Mouse (Mus musculus): ENCODE results near the gene Morf4l2. TPM values are rescaled to one million over a fixed set of nuclear protein-coding genes. Genes with fewer than 3 reads are reported as not detected.

The Morf4l2 gene
- polyA plus RNA-seq, 1 experiment, result 225 TPM

- no peak for TF ChIP-seq MYOG (IDR thresholded peaks at IDR 0.05; ENCODE audit: control insufficient read depth, extremely low read depth, insufficient read length)
- no peak for TF ChIP-seq FOSL1 (IDR thresholded peaks at IDR 0.05; ENCODE audit: insufficient read depth, low read length, poor library complexity, severe bottlenecking)
- TF ChIP-seq MYOD1 (IDR thresholded peaks at IDR 0.05; ENCODE audit: control insufficient read depth, insufficient read length, low read depth), result no peak
- no peak for TF ChIP-seq MAX (IDR thresholded peaks at IDR 0.05)
- TF ChIP-seq USF1 (IDR thresholded peaks at IDR 0.05; ENCODE audit: low read depth), result no peak
- no peak for TF ChIP-seq CTCF (IDR thresholded peaks at IDR 0.05; ENCODE audit: control insufficient read depth, insufficient read depth, insufficient read length)
- no peak for TF ChIP-seq CEBPB (IDR thresholded peaks at IDR 0.05; ENCODE audit: low read depth)
- no peaks in the 10 kb centered on the region for H3K79me3 ChIP-seq (ENCODE audit: low read depth)
- no peaks in the 10 kb centered on the region for H3K36me3 ChIP-seq (ENCODE audit: control insufficient read depth, insufficient read depth)
- H3K79me2 ChIP-seq (ENCODE audit: control insufficient read depth, insufficient read depth), result no peaks in the 10 kb centered on the region
- H3ac ChIP-seq (ENCODE audit: control insufficient read depth, insufficient read length, low read depth), result no peak overlapping the region
- H3K4me3 ChIP-seq (ENCODE audit: insufficient read depth, poor library complexity, severe bottlenecking), result no peak overlapping the region
- H3K27me3 ChIP-seq (ENCODE audit: control insufficient read depth, insufficient read depth, insufficient read length), result no peaks in the 10 kb centered on the region
Measured at GRCm38 (mm10) chrX:136773035-136773434, 29.5 kb upstream of the Morf4l2 start.

GRCm38 (mm10) chrX:136761103-136762074 lies 17.9 kb upstream of the Morf4l2 start:
- TF ChIP-seq MYOG (IDR thresholded peaks at IDR 0.05; ENCODE audit: control insufficient read depth, extremely low read depth, insufficient read length) (no peak), CTCF (IDR thresholded peaks at IDR 0.05; ENCODE audit: control insufficient read depth, insufficient read depth, insufficient read length) (no peak), MYOD1 (IDR thresholded peaks at IDR 0.05; ENCODE audit: control insufficient read depth, insufficient read length, low read depth) (no peak), FOSL1 (IDR thresholded peaks at IDR 0.05; ENCODE audit: insufficient read depth, low read length, poor library complexity, severe bottlenecking) (no peak), CEBPB (IDR thresholded peaks at IDR 0.05; ENCODE audit: low read depth) (no peak), USF1 (IDR thresholded peaks at IDR 0.05; ENCODE audit: low read depth) (no peak), MAX (IDR thresholded peaks at IDR 0.05) (no peak)
- no peaks in the 10 kb centered on the region for H3K79me2 ChIP-seq (ENCODE audit: control insufficient read depth, insufficient read depth)
- no peaks in the 10 kb centered on the region for H3K79me3 ChIP-seq (ENCODE audit: low read depth)
- no peak overlapping the region for H3K4me3 ChIP-seq (ENCODE audit: insufficient read depth, poor library complexity, severe bottlenecking)
- H3K36me3 ChIP-seq (ENCODE audit: control insufficient read depth, insufficient read depth), result no peaks in the 10 kb centered on the region
- no peaks in the 10 kb centered on the region for H3K27me3 ChIP-seq (ENCODE audit: control insufficient read depth, insufficient read depth, insufficient read length)
- H3ac ChIP-seq (ENCODE audit: control insufficient read depth, insufficient read length, low read depth), result no peak overlapping the region

- no peak for TF ChIP-seq MYOG (IDR thresholded peaks at IDR 0.05; ENCODE audit: control insufficient read depth, extremely low read depth, insufficient read length)
- no peak for TF ChIP-seq MAX (IDR thresholded peaks at IDR 0.05)
- TF ChIP-seq FOSL1 (IDR thresholded peaks at IDR 0.05; ENCODE audit: insufficient read depth, low read length, poor library complexity, severe bottlenecking), result no peak
- no peak for TF ChIP-seq USF1 (IDR thresholded peaks at IDR 0.05; ENCODE audit: low read depth)
- no peak for TF ChIP-seq MYOD1 (IDR thresholded peaks at IDR 0.05; ENCODE audit: control insufficient read depth, insufficient read length, low read depth)
- no peak for TF ChIP-seq CEBPB (IDR thresholded peaks at IDR 0.05; ENCODE audit: low read depth)
- no peak for TF ChIP-seq CTCF (IDR thresholded peaks at IDR 0.05; ENCODE audit: control insufficient read depth, insufficient read depth, insufficient read length)
- no peaks in the 10 kb centered on the region for H3K79me2 ChIP-seq (ENCODE audit: control insufficient read depth, insufficient read depth)
Measured at GRCm38 (mm10) chrX:136755464-136755863, 12.0 kb upstream of the Morf4l2 start.

GRCm38 (mm10) chrX:136749329-136749728 lies 5.8 kb upstream of the Morf4l2 start:
- no peaks in the 10 kb centered on the region for H3K79me3 ChIP-seq (ENCODE audit: low read depth)
- H3K79me2 ChIP-seq (ENCODE audit: control insufficient read depth, insufficient read depth), result no peaks in the 10 kb centered on the region
- no peaks in the 10 kb centered on the region for H3K36me3 ChIP-seq (ENCODE audit: control insufficient read depth, insufficient read depth)

More at GRCm38 (mm10) chrX:136755464-136755863, 12.0 kb upstream of the Morf4l2 start:
- Histone ChIP-seq H3K79me3 (ENCODE audit: low read depth) (no peaks in the 10 kb centered on the region), H3ac (ENCODE audit: control insufficient read depth, insufficient read length, low read depth) (no peak overlapping the region), H3K4me3 (ENCODE audit: insufficient read depth, poor library complexity, severe bottlenecking) (no peak overlapping the region), H3K36me3 (ENCODE audit: control insufficient read depth, insufficient read depth) (no peaks in the 10 kb centered on the region), H3K27me3 (ENCODE audit: control insufficient read depth, insufficient read depth, insufficient read length) (no peaks in the 10 kb centered on the region)

GRCm38 (mm10) chrX:136744663-136745062 lies 1.2 kb upstream of the Morf4l2 start:
- no peak for TF ChIP-seq MYOD1 (IDR thresholded peaks at IDR 0.05; ENCODE audit: control insufficient read depth, insufficient read length, low read depth)
- TF ChIP-seq FOSL1 (IDR thresholded peaks at IDR 0.05; ENCODE audit: insufficient read depth, low read length, poor library complexity, severe bottlenecking), result no peak
- no peak for TF ChIP-seq CTCF (IDR thresholded peaks at IDR 0.05; ENCODE audit: control insufficient read depth, insufficient read depth, insufficient read length)
- TF ChIP-seq USF1 (IDR thresholded peaks at IDR 0.05; ENCODE audit: low read depth), result no peak
- TF ChIP-seq MAX (IDR thresholded peaks at IDR 0.05), result no peak
- no peak for TF ChIP-seq MYOG (IDR thresholded peaks at IDR 0.05; ENCODE audit: control insufficient read depth, extremely low read depth, insufficient read length)
- no peak for TF ChIP-seq CEBPB (IDR thresholded peaks at IDR 0.05; ENCODE audit: low read depth)
- peaks cover 12% of the 10 kb centered on the region for H3K79me3 ChIP-seq (ENCODE audit: low read depth)
- no peaks in the 10 kb centered on the region for H3K27me3 ChIP-seq (ENCODE audit: control insufficient read depth, insufficient read depth, insufficient read length)
- peaks cover 14% of the 10 kb centered on the region for H3K79me2 ChIP-seq (ENCODE audit: control insufficient read depth, insufficient read depth)
- peaks cover under 1% of the 10 kb centered on the region for H3K36me3 ChIP-seq (ENCODE audit: control insufficient read depth, insufficient read depth)
- no peak overlapping the region for H3K4me3 ChIP-seq (ENCODE audit: insufficient read depth, poor library complexity, severe bottlenecking)
- no peak overlapping the region for H3ac ChIP-seq (ENCODE audit: control insufficient read depth, insufficient read length, low read depth)

More at GRCm38 (mm10) chrX:136749329-136749728, 5.8 kb upstream of the Morf4l2 start:
- H3K27me3 ChIP-seq (ENCODE audit: control insufficient read depth, insufficient read depth, insufficient read length), result no peaks in the 10 kb centered on the region
- H3ac ChIP-seq (ENCODE audit: control insufficient read depth, insufficient read length, low read depth), result no peak overlapping the region
- TF ChIP-seq MYOD1 (IDR thresholded peaks at IDR 0.05; ENCODE audit: control insufficient read depth, insufficient read length, low read depth), result no peak
- no peak for TF ChIP-seq MAX (IDR thresholded peaks at IDR 0.05)
- TF ChIP-seq FOSL1 (IDR thresholded peaks at IDR 0.05; ENCODE audit: insufficient read depth, low read length, poor library complexity, severe bottlenecking), result no peak
- no peak for TF ChIP-seq CTCF (IDR thresholded peaks at IDR 0.05; ENCODE audit: control insufficient read depth, insufficient read depth, insufficient read length)
- TF ChIP-seq USF1 (IDR thresholded peaks at IDR 0.05; ENCODE audit: low read depth), result no peak
- no peak for TF ChIP-seq MYOG (IDR thresholded peaks at IDR 0.05; ENCODE audit: control insufficient read depth, extremely low read depth, insufficient read length)
- no peak for TF ChIP-seq CEBPB (IDR thresholded peaks at IDR 0.05; ENCODE audit: low read depth)
- H3K4me3 ChIP-seq (ENCODE audit: insufficient read depth, poor library complexity, severe bottlenecking), result no peak overlapping the region
